Mouse (Mus musculus): ENCODE measurements around the gene Dpp6.

DNA sequence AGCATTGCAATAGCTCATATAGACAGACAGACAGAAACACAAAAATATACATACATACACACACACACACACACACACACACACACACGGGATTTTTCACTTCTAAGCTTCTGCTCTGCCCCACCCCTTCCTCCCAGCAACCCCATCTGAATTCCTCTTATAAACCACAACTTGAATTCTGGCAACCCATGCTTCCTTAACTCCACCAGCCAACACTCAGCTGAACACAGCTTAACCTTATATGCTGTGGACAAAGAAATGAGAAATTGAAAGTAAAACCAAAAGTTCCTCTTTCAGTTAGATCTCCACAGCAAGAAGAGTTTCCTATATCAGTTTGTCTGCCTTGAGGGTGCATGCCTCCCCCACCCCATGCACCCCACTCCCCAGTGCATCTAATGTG, 378.0 kb downstream of the Dpp6 start:
- no peak for TF ChIP-seq CTCF (IDR thresholded peaks at IDR 0.05; ENCODE audit: low read depth)
- TF ChIP-seq EP300 (IDR thresholded peaks at IDR 0.05; ENCODE audit: low read depth) = no peak

All from liver, postnatal 0 days (tissue).